Mouse (Mus musculus) left cerebral cortex, postnatal 14 days (tissue): ENCODE results near the gene Agap1. TPM values are rescaled to one million over a fixed set of nuclear protein-coding genes. Genes with fewer than 3 reads are reported as not detected.

Source experiments
- DNase-seq, 2 experiments: peaks; one replicate each; pipeline ENCODE4 v3.0.0; 2021 to 2022; ENCODE audit warnings: low spot score in 2 of 2, mixed read lengths in 1 of 2
- intact Hi-C: fragments of 180-260 bp; cut with DNase I; formaldehyde crosslinking; loops from one replicate; pipeline ENCODE4 v1.15.1; 2025
- long read RNA-seq, 2 experiments: library from polyadenylated mRNA; stranded (forward); transcript quantifications; one replicate each; pipeline ENCODE4 v2.0.0; 2021
- total RNA-seq, 2 experiments: library from RNA; stranded (reverse); gene quantifications; 2 replicates each; pipeline ENCODE4 v1.2.3; 2021

Agap1 gene
- 100 to 1,000 TPM; 246 to 257 TPM for total RNA-seq
- long read RNA-seq, experiment 1, full-length matches to known transcripts: 1 of 23 reads
- long read RNA-seq, experiment 1, partial matches to known transcripts: 6 of 23 reads
- long read RNA-seq, experiment 1, other reads (novel, unspliced or antisense): 16 of 23 reads
- long read RNA-seq, experiment 2, full-length matches to known transcripts: 1 of 27 reads
- long read RNA-seq, experiment 2, partial matches to known transcripts: 3 of 27 reads
- long read RNA-seq, experiment 2, other reads (novel, unspliced or antisense): 23 of 27 reads

- DNase-seq: peak; percentile 92 to 94
- intact Hi-C loops: loop anchor here (5.0 kb wide), 2 partner anchors 47 to 68 kb away; no protein-coding TSS in a partner anchor
Observed at GRCm38 (mm10) chr1:89454196-89455123, at the start of gene Agap1. TSS of gene Agap1 (plus strand) at chr1:89454806.

GRCm38 (mm10) chr1:89405991-89406390, 48.6 kb upstream of the Agap1 start:
- no peak for DNase-seq
- intact Hi-C loops: loop anchor here (5.0 kb wide), 1 partner anchor 46 kb away; the partner anchor contains the start of gene Agap1

- intact Hi-C loops: loop anchor here (5.0 kb wide), 1 partner anchor 44 kb away; the partner anchor contains the start of gene Agap1
- no peak for DNase-seq
Observed at GRCm38 (mm10) chr1:89407986-89408385, 46.6 kb upstream of the Agap1 start.

DNA sequence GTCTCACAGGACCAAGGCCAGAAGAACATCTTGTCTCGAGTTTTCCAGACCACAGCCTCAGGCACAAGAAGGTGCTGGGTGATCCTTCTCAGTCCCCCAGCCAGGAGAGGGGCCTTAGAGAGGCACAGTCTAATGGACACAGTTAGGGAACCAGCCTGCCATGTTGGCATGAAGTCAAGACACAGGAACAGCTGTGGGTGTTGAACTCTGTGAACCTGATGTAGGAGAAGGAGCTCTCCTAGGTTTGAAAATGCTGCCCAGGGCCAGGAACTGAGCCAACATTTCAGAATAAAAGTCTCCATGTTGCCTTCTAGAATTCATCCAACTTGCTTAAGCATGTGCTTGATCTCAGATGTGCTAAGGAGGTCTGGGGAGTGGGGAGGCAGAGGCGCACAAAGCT, 41.5 kb upstream of the Agap1 start:
- intact Hi-C loops: no loop called here
- DNase-seq: no peak

DNA sequence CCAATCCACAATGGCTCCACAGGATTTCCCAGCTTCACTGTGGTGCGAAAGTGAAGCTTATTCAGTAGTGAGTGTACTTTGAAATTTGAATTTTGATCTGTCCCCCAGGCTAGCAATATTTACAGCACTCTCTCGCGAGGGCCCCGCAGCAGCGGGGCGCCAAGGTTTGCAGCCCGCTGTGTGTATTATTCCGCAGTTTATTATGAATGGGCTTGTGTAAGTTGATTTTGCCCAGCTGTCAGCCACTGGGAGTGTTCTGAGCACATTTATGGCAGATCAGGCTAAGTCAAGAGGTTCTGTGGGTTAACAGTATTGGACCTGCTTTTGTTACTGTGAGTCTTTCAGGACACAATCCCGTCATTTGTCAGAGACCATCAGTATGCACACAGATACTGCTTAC, 40.0 kb upstream of the Agap1 start:
- DNase-seq: no peak
- intact Hi-C loops: no loop called here

DNA sequence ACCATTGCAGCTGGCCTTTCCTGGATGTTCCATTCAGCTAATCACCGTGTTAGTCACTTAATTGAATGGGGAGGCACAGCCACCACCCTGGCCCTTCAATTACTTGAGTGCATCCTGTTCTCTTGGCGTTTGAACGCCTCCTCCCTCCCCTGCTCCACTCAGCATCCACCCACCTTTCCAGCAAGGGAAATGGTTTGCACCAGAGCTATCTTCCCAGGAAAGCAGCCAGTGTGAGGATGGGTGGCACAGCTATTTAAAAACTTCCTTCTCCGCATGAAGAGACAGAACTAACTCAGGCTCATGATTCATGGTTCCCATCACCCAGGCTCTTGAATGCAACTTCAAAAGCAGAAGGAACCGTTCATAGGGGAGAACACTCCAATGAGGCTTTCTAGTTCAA, 37.7 kb upstream of the Agap1 start:
- intact Hi-C loops: no loop called here
- DNase-seq: peak; percentile 62 to 67

DNA sequence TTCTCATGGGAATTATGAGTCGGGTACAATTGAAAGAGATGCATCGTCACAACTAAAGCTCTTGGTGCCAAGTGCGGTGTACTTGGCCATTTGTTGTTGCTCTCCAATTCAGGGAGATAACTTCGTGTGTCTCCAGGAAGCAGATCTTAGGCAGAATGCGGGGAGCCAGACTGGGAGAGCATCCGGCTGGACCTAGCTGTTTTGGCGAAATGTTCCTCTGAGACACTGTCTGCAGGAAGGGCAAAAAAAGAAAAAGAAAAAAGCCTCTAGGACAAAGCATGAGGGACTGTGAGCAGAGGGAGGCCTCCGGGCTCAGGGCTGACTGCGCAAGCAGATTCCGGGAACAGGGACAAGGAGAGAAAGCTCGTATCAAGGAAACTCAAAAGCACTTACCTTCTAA, 34.0 kb upstream of the Agap1 start:
- intact Hi-C loops: no loop called here
- DNase-seq: no peak

- peak in 1 of 2 experiments; percentile 11 for DNase-seq
- intact Hi-C loops: no loop called here
Observed at GRCm38 (mm10) chr1:89421401-89421800, 33.2 kb upstream of the Agap1 start.

GRCm38 (mm10) chr1:89424563-89424962, 30.0 kb upstream of the Agap1 start:
- intact Hi-C loops: no loop called here

DNA sequence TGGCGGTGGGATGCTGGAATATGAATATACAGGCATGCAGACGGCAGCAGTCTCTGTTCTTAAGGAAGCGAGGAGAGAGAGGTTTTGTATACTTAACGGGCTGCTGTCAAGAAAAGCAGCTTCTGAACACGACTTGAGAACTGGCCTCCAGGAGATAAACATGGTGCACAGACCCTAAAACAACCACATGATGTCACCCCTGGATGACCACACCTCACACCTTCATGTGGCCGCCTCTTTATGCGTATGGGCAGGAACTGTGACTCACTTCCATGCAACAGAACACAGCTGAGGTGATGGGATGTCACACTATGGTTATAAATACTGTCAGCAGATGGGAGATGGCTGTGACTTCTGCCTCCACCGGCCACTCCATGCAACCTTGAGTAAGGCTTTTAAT, 28.5 kb upstream of the Agap1 start:
- DNase-seq: no peak
- intact Hi-C loops: no loop called here

More at GRCm38 (mm10) chr1:89424563-89424962, 30.0 kb upstream of the Agap1 start:
- no peak for DNase-seq

DNA sequence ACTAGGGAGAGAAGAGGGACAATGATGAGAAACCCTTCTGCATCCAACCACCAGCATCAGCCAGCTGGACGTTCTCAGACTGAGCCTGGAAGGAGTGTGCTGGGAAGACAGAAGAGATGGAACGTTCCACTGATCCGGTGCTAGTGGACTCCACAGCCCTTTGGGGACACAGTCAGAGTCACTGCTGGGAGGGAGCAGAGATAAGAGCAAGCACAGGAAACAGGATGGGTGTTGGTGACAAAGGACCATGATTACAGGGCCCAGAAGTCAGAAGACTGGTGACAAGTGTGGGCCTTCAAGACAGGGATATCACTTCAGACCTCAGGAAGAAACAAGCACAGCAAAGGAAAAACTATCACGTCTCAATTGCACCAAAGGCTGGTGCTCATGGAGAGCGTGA, 25.9 kb upstream of the Agap1 start:
- DNase-seq: no peak
- intact Hi-C loops: no loop called here

DNA sequence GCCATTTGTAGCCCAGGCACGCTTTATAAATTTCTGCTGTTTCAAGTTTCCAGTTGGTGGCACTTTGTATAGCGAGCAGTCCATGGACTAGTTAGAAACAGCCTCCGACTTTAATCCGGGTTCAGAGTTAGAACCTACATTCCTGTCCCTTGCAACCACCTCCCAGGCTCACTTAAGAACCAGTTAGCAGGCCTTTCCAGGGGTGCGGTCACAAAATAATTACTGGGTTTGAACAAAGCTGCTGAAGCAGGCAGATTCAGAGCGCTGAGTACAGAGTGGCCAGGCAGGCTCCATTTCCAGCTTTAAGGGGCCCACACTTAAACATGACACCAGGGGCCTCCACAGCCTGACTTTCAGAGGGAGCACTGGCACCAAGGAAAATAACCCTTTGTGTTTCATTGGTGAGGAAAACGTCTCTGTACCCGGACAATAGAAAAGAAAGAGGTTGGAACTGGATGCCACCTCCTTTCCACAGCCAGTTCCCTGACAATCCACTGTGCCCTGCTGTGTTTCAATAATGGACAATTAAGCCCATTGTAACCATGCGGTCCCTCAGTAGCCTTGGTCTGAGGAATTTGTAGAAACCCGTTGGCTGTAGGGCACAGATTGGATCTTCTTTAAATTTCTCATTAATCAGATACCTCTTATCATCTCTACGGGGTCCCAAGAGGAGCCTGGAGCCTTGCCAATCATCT, 24.5 kb upstream of the Agap1 start:
- no peak for DNase-seq
- intact Hi-C loops: no loop called here

- intact Hi-C loops: no loop called here
Observed at GRCm38 (mm10) chr1:89439351-89439750, 15.3 kb upstream of the Agap1 start.

GRCm38 (mm10) chr1:89441236-89441897, 13.2 kb upstream of the Agap1 start:
- intact Hi-C loops: no loop called here
- DNase-seq: no peak

More at GRCm38 (mm10) chr1:89439351-89439750, 15.3 kb upstream of the Agap1 start:
- no peak for DNase-seq

GRCm38 (mm10) chr1:89443512-89443911, 11.1 kb upstream of the Agap1 start:
- no peak for DNase-seq
- intact Hi-C loops: no loop called here

- intact Hi-C loops: no loop called here
- no peak for DNase-seq
Observed at GRCm38 (mm10) chr1:89444014-89444413, 10.6 kb upstream of the Agap1 start.

DNA sequence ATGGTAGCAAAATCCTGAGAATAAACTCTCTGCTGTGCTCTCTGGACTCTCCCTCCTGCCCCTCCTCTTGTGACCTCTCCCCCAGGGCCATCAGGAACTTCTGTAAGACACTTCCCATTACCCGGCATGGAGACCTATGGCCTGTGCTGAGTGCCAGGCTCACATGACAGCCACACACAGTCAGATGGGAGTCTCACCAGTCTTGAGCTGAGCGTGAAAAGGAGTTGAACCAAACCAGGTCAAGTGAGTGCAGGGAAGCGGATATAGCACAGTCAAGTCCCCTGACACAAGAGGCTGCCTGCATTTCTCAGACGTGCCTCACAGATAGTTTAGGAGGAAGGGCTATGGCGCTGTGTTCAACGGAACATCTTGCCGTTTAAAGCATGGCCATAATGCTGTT, 4.5 kb upstream of the Agap1 start:
- intact Hi-C loops: loop anchor here (5.0 kb wide), 2 partner anchors 43 to 72 kb away; no protein-coding TSS in a partner anchor

DNA sequence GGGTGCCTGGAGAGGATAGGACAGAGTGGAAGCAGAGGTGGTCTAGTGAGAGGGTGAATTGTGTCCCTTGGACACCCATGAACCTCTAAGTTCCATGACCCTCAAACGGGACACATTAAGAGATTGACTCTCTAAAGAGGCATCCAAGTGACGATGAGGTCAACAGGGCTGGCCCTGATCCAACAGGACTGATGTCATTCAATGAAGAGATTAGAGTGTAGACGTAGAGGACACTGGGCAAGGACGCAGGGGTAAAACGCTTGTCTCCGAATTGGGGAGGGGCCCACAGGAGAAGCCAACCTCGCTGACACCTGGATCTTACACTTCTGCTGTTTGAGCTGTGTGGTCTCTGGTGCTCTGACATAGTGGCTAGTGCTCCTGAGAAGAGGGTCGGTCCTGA, 2.5 kb upstream of the Agap1 start:
- intact Hi-C loops: loop anchor here (5.0 kb wide), 2 partner anchors 45 to 70 kb away; no protein-coding TSS in a partner anchor
- DNase-seq: no peak

More for the DNA sequence above, 4.5 kb upstream of the Agap1 start:
- DNase-seq: no peak

DNA sequence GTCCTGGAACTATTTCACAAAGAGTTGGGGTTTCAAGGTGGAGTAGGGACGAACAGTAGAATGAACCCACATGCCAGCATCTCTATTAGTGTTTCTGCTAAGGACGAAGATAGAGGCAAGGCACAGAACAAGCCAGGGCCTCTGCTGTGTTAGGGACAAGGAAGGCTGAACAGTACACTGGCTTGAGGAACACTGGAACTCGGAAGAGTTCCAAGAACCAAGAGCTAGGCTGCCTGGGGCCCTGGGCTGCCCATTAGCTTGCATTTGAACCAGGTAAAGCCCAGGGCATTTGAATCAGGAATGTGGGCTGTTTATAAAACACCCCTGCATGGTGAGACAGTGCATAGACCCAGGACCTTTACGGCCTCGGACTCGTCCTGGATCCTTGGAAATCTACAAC, 940 bp upstream of the Agap1 start:
- intact Hi-C loops: loop anchor here (5.0 kb wide), 2 partner anchors 46 to 69 kb away; no protein-coding TSS in a partner anchor
- DNase-seq: no peak
